Mouse (Mus musculus) thymus, adult 2 months (tissue): ENCODE measurements around the gene Ptpa.
A peak's percentile ranks its signal among the peaks of the same experiment; 100 is the strongest.

Experiments
- CTCF ChIP-seq: fragments of 200-500 bp; IDR thresholded peaks from 2 replicates; pipeline ENCODE4 v1.5.1; 2012; ENCODE audit warnings: mild to moderate bottlenecking, control low read depth, low read length, moderate library complexity, borderline replicate concordance; ENCODE audit not compliant: control insufficient read depth, poor library complexity, insufficient read depth; ENCODE audit errors: extremely low read depth
- POLR2A ChIP-seq: fragments of 200-500 bp; IDR thresholded peaks from 2 replicates; pipeline ENCODE4 v1.6.1; 2012; ENCODE audit warnings: mild to moderate bottlenecking, low read length, control low read depth, moderate library complexity; ENCODE audit not compliant: control insufficient read depth, poor library complexity, insufficient read depth; ENCODE audit errors: extremely low read depth

DNA sequence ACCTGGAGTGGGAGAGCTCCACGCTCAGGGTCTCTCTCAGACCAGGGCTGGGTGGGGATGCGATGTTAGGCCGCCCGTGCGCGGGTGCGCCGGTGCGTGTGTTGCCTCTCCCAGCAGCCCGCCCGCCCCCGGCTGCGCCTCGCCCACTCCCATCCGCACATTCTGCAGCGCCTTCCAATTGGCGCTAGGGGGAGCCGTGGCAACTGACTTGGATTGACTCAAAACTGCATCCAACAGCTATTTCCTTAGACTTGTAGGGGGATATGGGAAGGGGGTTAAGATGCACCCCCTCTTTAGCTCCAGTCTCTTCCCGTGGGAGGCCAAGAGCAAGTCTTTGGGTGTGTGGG lies 53.9 kb downstream of the Ptpa start:
- peak; percentile 77; the same call in 1 of the 2 replicates for TF ChIP-seq CTCF
- no peak for TF ChIP-seq POLR2A
